Mouse (Mus musculus): ENCODE measurements around the gene Dclk1.
"Not testable (repeated sequence)": the region's sequence is repeated elsewhere in the genome, so short reads cannot be mapped to it uniquely, and the experiment has no call there.

Dclk1 gene

DNA sequence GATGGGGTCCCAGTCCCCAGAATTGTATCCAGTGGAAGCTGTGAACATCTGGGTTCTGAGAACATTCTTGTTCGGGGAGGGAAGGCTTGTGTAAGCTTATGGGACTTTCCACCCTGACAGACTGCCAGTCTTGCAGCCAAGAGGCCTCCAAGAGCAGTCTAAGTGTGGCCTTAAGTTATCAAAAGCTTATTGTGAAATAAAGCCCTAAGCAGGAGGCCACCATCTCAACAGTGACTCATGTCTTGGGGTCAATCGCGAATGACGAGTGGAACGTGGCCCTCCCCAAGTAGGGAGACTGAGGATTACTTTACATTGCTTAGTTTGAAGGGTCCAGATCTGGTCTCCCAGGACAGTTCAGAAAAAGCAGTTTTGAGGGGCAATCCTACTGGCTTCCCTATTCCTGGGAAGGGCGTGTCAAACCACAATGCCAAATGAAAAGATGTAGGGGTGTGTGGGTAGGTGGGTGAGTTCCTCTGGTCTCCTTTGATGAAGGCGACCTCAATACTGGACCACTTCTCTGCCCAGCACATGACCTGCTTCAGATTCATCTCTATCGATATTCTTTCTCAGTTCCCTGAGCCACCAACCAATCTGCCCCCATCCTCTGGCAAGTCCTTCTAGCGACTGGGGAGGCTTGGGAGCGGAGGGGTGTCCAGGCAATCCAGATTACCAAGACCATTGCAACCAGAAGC lies at the start of gene Dclk1:
Gene Dclk1 (plus strand): TSS at position 635 of the 692 bp plus-strand sequence.
- DNase-seq (ENCODE audit: low read depth, low spot score), result no peak

- DNase-seq (ENCODE audit: low read depth, low spot score), result no peak
These were observed 48.8 kb upstream of the Dclk1 start for GRCm38 (mm10) chr3:55193351-55193750.

GRCm38 (mm10) chr3:55194792-55195191 lies 47.4 kb upstream of the Dclk1 start:
- no peak for DNase-seq (ENCODE audit: low read depth, low spot score)

DNA sequence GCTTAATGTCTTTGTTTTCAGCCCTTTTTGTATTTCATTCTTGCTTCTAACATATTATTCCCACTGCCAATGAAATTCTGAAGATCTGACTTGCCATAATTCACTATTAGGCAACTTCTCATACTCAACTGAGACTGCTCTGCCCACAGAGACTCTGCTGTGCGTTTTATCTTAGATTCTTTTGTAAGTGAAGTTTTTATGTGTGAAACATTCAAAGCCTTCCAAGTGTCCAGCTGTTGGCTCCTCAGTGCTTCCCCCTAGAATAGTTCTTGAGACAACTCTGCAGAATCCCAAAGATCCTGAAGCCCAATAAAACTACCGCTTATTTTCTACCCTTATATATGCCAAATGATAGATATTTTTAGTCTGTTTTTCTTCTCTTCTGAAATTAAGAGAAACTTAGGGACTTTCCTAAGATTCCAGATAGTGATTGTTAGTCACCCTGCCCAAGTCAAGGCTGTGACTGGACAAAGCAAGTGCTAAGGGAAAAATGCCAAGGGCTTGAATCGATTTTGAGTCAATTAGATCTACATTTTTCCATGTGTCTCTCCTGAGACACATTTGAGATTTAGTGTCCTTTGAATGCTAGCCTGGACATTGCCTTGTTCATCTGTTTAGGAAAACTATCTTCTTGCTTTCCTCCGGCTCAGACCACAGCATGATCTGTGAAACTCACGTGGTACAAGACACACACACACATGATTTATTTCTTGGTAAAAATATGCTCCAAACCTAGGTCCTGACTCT lies 46.4 kb upstream of the Dclk1 start:
- no peak for DNase-seq (ENCODE audit: low read depth, low spot score)

GRCm38 (mm10) chr3:55196328-55196710 lies 45.8 kb upstream of the Dclk1 start:
- DNase-seq (ENCODE audit: low read depth, low spot score), result no peak

GRCm38 (mm10) chr3:55203621-55204020 lies 38.5 kb upstream of the Dclk1 start:
- not testable (repeated sequence) for DNase-seq (ENCODE audit: low read depth, low spot score)

GRCm38 (mm10) chr3:55206413-55206812 lies 35.8 kb upstream of the Dclk1 start:
- DNase-seq (ENCODE audit: low read depth, low spot score), result no peak

DNA sequence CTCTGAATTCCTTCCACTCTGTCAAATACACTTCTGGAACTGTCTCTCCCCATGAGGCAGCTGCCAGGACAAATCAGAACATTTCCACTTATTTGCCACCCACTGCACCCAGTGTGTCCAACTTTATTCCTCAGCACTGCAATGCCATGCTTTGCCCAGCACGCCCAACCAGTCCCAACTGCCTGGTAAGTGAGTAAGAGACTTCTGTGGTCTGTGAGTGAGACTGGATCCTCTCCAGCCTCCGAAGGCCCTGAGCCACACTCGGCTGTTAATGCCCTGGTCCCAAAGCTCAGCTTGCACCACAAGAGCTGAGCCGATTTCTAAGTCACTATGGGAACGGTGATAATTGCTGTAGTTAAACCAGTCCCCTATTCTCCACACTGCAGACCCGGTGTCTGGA lies 34.5 kb upstream of the Dclk1 start:
- DNase-seq (ENCODE audit: low read depth, low spot score), result no peak

- no peak for DNase-seq (ENCODE audit: low read depth, low spot score)
These were observed 29.9 kb upstream of the Dclk1 start for GRCm38 (mm10) chr3:55212254-55212653.

GRCm38 (mm10) chr3:55213785-55214184 lies 28.4 kb upstream of the Dclk1 start:
- DNase-seq (ENCODE audit: low read depth, low spot score), result no peak

DNA sequence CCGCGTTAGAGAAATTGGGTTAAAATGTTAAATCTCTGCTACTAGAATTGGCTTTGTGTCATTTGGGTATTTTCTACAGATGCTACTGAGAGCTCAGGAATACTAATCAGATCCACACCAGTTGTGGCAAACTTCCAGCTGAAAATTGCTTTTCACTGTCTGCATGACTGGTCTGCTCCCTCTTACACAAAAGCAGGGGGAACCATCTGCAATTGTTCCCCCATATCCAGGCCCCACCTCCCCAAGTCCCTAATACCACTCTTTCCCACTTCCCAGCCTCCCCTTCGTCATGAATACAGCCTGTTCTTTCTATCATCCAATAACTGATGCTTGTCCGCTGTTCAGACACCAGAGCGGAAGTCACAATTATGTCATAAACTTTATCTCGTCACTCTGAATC lies 27.8 kb upstream of the Dclk1 start:
- peak; percentile 40 for DNase-seq (ENCODE audit: low read depth, low spot score)

DNA sequence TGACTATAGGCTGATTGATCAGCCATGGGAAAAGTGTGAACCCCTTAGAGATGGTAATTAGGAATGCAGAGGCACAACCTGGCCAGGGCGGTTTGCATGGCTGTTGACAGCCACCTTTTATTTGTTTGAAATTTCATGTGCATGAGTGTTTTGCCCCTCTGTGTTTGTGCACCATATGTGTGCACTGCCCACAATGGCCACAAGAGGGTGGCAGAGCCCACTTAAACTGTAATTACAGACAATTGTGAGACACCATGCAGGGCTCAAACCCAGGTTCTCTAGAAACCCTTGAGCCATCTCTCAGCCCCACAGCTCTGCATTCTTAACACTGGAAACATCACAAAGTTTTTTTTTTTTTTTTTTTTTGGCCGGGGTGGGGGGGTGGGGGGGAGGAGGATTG lies 19.7 kb upstream of the Dclk1 start:
- no peak for DNase-seq (ENCODE audit: low read depth, low spot score)

DNA sequence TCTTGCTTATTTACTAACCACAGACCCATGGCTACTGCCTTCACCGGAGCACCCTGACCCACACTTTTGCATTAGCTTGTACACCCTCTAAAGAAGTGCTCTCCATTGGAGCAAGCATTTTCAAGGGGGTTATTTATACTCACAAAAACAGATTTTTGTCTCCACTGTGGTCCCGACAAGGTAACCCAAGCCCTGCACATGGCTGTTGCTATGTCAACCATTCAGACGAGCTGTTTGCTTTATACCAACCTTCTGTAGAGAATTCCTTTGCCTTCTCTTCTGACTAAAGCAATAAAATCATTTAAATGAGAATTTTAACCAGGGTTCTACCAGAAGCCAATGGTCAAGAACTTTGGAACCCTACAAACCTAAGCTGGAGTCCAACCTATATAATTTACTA lies 18.3 kb upstream of the Dclk1 start:
- peak; percentile 20 for DNase-seq (ENCODE audit: low read depth, low spot score)

- peak; percentile 78 for DNase-seq (ENCODE audit: low read depth, low spot score)
These were observed 15.5 kb upstream of the Dclk1 start for GRCm38 (mm10) chr3:55226501-55227213.

GRCm38 (mm10) chr3:55227214-55227581 lies 15.0 kb upstream of the Dclk1 start:
- DNase-seq (ENCODE audit: low read depth, low spot score), result no peak

GRCm38 (mm10) chr3:55242422-55243055 lies 375 bp downstream of the Dclk1 start:
- DNase-seq (ENCODE audit: low read depth, low spot score), result peak; percentile 93

GRCm38 (mm10) chr3:55243056-55243471 lies 900 bp downstream of the Dclk1 start:
- peak; percentile 79 for DNase-seq (ENCODE audit: low read depth, low spot score)

DNA sequence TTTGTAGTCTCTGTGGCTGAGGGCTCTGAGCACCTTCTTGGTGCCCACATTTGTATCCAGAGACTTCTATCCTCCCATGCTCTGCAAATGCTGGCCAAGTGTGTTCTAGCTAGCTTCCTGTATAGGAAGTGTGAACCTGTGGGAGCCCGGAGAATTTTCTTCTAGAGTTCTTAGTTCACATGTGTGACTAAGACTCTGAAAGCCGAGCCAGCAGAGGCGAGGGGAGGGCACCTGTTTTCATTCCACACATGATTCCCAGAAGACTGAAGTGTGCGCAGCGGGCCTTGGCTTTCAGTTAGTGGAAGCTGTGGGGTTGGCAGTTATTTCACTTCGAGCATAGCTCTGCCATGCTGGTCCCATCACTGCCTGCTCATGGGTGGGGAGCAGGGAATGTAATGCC lies 1.9 kb downstream of the Dclk1 start:
- DNase-seq (ENCODE audit: low read depth, low spot score), result peak; percentile 83

DNA sequence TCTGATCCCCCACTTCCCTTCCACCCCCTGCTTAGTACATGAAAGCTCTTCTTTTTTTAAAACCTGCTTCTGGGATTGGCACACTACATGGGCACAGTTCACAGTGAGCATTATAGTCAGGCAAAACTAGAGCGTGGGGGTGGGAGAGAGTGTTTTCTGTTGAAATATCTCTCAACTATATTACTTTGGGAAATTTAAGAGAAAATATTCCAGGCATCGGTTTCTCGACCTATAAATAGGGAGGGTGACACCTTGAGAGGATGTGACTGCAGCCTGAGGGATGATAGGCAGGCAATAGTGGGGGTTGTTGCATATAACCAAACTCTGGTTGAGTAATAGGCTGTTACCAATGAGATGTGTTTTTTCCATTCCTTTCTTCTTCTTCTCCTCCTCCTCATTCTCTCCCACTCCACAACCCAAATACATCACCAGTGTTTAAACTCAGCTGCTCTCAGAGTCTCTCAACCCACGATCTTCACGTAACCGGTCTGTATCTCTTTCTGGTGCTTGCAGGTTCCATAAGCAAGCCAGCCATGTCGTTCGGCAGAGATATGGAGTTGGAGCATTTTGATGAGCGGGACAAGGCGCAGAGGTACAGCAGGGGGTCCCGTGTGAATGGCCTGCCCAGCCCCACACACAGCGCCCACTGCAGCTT lies 4.6 kb downstream of the Dclk1 start:
- DNase-seq (ENCODE audit: low read depth, low spot score), result peak; percentile 87

- peak; percentile 16 for DNase-seq (ENCODE audit: low read depth, low spot score)
These were observed 5.9 kb downstream of the Dclk1 start for GRCm38 (mm10) chr3:55248048-55248447.

DNA sequence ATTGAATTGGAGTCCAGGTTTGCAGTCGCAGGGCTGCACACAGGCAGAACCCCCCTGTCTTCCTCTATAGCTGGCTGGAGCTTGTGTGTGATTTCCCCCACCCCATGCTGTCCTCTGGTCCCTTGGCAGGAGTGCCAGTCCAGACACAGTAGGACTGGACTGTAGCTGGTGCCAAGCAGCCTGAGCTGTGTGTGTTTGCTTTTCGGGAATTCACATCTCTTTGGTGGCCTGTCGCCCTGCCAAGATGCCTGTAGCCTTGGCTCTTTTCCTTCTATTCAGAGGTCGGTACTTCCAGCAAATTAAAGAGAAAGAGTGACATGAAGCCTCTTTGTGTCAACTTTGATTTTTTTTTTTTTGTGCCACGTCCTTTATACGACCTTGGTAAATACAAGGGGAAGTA lies 6.3 kb downstream of the Dclk1 start:
- DNase-seq (ENCODE audit: low read depth, low spot score), result peak; percentile 75

DNA sequence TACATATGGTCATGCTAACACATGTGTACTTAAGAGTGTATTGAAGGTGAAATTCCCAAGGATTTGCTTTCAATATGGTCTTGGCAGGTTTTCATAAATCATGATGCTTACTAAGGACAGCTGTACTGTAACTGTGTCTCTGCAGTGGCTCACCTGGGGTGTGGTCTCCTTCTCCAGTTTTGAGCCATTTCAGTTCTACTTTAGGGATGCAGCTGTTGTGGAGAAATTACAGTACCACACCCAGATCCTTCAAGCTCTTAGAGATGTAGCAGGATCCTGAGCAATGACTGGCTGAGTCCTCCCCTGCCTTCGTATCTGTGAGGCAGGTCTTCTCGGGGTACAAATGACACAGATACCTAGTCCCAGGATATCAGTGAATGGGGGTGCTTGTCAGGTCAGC lies 8.5 kb downstream of the Dclk1 start:
- DNase-seq (ENCODE audit: low read depth, low spot score), result no peak

Measured in brain, adult 2 months (tissue).